Mouse (Mus musculus) common myeloid progenitor, adult 5-6 weeks (primary cell): ENCODE measurements around the gene Smok2b. TPM values are rescaled to one million over a fixed set of nuclear protein-coding genes. Genes with fewer than 3 reads are reported as not detected.
"Not testable (repeated sequence)": the region's sequence is repeated elsewhere in the genome, so short reads cannot be mapped to it uniquely, and the experiment has no call there.

Source experiments
- ATAC-seq: replicated peaks from 2 replicates; pipeline ENCODE4 v1.8.0; 2016; ENCODE audit warnings: low read depth, mild to moderate bottlenecking, moderate TSS enrichment, inconsistent platforms; ENCODE audit not compliant: poor library complexity, severe bottlenecking
- total RNA-seq: library from RNA; stranded (forward); fragments of 200-1000, 187-1606 nt; gene quantifications from 2 replicates; pipeline ENCODE4 v1.2.3, GENCODE M21; 2017

Smok2b gene
- total RNA-seq = not detected in 2 replicates

DNA sequence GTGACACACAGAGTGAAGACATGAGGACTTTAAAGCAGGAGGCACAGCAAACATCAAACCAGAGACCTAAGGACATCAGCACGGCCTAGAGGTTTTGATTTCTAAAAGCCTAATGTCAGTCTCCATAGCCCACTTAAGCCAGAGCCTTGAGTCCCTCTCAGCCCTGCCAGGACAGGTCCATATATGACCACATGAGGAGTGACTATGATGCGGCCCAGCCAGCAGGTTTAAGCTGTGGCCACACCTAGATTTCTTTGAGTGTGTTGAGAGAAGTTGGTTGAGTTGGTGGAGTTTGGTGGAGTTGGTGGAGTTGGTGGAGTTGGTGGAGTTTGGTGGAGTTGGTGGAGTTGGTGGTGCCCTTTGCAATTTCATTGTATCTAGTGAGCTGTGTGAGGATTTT is at the start of gene Smok2b:
Gene Smok2b, plus strand, starts transcription at position 301 of the 400 bp plus-strand sequence.
- ATAC-seq = not testable (repeated sequence)

GRCm38 (mm10) chr17:13180491-13180890 is 49.6 kb upstream of the Smok2b start:
- ATAC-seq = not testable (repeated sequence)

DNA sequence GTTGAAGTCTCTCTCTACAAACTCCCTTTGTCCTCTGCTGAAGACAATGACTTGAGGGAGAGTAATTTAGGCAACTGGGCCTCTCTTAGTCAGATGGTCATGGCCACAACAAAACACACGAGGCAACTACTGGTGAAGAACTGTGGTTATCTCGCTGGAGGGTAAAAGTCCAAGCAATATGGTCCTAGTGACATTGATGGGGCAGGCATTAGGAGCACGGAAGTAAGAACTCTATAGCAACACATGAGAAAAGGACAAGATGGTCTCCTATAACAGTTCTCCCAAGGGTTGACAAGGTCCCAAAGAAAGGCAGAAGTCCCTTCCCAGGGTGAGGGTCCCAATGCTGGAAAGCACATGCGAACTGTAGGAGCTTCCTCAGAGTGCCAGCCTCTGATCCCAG is 47.3 kb upstream of the Smok2b start:
- not testable (repeated sequence) for ATAC-seq

DNA sequence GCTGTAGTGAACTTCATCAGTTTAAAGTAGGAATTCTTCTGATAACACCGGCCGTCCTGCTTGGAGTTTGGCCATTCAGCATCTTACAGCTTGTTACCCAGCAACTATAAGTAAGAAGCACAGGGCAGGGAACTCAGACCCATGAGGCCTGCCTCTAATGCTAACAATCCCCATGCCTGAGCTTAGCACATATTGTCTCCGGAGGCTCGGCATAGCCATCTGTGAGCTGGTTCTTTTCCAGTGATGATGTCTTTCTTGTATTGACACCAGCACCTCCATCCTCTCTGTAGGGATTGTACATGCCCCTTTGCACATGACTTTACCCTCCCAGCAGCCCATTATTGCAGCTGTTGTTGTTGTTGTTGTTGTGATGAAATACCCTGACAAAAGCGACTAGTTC is 45.5 kb upstream of the Smok2b start:
- not testable (repeated sequence) for ATAC-seq

GRCm38 (mm10) chr17:13186541-13186940 is 43.5 kb upstream of the Smok2b start:
- ATAC-seq = not testable (repeated sequence)

DNA sequence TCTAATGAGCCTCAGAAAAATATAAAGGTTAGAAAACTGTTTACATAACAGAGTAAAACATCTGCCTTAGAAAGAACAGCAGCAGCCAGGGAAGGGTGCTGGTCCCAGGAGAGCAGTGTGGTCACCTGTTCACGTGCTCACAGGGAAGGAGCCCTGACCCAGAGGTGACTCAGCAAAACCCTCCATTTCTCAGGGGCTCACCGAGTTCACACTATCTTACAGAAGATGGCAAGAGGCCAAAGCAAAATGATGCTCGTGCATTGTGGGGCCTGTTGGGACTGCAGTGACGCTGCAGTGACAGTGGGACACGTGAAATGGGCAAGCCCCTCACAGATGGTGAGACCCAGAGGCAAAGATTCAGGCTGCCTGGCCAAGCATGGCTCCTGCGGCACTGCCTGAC is 42.4 kb upstream of the Smok2b start:
- not testable (repeated sequence) for ATAC-seq

- ATAC-seq = peak; percentile 69
Observed at GRCm38 (mm10) chr17:13188846-13189245, 41.2 kb upstream of the Smok2b start.

DNA sequence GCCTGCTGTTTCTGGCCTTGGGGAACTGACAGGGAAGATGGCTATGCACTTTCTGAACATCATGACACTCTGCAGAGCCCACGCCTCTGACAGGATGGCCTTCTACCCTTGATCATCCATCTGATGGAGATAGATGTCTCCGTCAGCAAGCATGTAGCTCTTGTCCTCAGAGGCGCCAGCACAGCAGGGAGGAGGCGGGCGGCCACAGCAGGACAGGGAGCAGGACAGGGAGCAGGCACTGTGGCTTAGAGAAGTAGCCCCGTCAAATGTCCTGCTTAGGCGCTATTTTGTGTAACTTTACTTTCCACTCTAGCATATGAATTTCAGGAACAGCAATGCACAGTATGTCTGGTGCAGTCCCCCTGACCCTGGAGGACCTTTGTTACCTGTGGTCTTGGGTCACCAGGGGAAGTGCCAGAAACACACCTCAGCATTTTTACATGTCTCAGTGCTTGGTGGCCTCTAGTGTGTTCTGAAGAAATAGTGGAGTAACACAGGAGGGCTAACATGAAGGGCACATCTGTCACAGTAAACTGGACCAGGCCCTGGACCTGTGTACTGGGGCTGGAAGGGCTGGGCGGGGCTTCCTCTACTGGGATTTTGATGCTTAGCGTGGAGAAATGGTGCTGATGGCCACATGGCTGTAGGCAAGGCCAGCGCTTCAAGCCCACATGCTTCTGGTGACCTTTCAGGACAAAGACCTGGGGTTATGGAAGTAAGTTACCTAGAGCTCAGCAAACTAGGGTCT is 39.0 kb upstream of the Smok2b start:
- ATAC-seq = not testable (repeated sequence)

DNA sequence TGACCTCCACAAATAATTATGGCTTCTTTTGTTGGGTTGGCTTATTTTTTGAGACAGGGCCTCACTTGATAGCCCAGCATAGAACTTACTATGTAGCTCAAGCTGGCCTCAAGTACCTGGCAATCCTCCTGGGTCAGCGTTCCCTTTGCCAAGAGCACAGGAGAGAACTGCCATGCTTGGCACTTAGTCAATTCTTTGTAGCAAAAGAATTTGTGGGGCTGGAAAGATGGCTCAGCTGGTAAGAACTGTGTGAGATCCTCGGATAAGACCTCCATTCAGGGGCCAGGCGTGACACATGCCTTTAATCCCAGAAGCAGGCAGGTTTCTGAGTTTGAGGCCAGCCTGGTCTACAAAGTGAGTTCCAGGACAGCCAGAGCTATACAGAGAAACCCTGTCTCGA is 33.6 kb upstream of the Smok2b start:
- ATAC-seq = not testable (repeated sequence)

- not testable (repeated sequence) for ATAC-seq
Observed at GRCm38 (mm10) chr17:13198812-13199211, 31.2 kb upstream of the Smok2b start.

GRCm38 (mm10) chr17:13199880-13200409 is 30.1 kb upstream of the Smok2b start:
- not testable (repeated sequence) for ATAC-seq

GRCm38 (mm10) chr17:13201551-13201950 is 28.5 kb upstream of the Smok2b start:
- ATAC-seq = not testable (repeated sequence)

GRCm38 (mm10) chr17:13202453-13203107 is 27.5 kb upstream of the Smok2b start:
- ATAC-seq = not testable (repeated sequence)

GRCm38 (mm10) chr17:13205247-13205646 is 24.8 kb upstream of the Smok2b start:
- ATAC-seq = not testable (repeated sequence)

DNA sequence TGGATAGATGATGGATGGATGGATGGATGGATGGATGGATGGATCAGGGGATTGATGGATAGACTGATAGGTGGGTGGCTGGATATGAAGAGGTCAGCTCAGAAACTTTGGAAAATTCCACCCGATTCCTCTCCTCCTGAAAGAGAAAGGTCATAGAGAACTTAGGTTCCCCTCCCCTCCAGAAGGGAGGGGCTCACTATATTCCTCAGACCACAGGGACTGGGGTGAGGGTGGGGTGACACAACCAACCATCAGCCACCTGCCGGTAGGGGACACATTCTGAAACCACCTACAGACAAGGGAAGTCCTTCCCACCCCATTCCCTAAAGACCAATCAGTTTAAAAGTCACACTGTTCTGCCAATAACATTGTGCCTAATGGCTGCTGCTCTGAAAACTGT is 23.6 kb upstream of the Smok2b start:
- ATAC-seq = no peak

GRCm38 (mm10) chr17:13208460-13208859 is 21.6 kb upstream of the Smok2b start:
- not testable (repeated sequence) for ATAC-seq

DNA sequence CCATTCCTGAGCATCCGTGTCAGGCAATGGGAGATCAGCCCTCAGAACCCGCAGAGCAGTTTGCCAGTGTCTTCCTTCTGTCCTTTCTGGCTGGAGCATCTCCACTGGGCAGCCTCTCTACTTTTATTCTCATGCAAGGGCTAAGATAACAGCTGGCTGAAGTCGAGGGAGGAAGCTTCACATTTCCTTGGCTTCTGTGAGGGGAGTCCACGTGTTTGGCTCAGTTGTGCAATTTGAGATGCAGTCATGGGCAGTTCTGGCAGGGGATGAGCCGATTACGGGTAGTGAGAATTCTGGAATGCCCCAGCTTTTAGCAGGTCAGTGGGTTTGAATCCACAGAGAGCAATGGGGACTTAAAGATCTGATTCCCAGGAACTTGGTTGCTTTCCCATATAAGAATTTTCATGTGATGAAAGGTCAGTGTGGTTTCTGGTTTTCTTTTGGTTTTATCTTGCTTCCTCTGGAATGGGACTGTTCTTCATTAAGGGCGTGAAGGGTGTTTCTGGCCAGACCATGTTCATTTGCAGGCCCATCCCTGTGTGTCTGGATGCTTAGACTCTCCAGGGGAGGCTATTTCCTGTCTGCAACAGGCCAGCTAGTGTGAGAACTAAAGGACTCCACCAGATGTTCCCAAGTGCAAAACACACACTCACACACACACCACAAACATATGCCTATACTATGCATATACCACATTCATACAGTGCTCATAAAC is 17.8 kb upstream of the Smok2b start:
- no peak for ATAC-seq

DNA sequence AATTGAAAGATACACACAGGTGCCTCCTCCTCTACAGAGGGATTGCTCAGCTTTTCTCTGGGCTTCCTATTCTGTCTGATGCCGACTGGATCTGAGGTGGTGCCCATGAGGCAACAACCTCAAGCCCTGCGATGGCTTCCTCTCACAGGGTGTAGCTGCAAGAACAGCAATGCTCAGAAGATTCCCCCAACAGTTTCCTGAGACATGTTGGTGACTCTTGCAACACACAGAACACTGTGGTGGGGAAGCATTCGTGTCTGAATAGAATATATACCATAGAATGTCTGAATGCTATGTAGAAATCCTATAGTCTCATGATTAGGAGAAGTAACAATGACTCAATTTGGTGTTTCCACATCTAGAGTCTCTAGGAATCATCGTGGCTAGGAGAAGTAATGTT is 15.9 kb upstream of the Smok2b start:
- ATAC-seq = no peak

DNA sequence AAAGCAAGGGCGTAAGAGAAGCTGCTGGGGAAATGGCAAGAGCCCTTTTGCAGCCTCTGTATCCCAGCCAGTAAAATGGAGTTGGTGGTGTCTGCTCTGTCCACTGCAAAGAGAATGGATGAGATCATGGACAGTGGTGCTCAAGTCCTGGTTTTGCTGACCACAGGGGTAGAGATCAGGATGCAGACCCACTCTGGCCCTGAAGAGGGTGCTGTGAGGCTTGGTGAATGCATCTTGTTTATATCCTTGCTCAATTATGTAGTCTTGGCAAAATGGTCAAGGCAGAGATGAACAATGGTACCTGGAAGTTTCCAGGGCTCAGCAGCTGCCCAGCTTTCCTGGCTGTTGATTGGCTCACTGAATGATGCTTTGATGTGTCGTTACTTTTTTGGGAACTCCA is 14.5 kb upstream of the Smok2b start:
- ATAC-seq = no peak

DNA sequence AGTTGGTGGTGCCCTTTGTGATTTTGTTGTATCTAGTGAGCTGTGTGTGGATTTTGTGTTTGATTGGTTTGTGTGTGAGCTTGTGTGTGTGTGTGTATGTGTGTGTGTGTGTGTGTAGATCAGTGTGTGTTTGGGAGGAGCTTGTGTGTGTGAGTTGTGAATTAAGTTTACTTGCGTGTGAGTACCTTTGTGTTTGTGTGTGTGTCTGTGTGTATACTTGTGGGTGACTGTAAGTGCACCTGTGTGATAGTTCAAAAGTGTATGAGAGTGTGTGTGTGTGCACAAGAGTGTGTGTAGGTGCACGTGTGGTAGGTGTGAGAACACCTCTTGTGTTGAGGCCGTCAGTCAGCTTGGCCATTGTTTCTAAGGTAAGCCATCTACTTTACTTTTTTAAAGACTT is 9.2 kb upstream of the Smok2b start, which contains the start of gene Smok2a:
Gene Smok2a, plus strand, starts transcription at position 301 of the 400 bp plus-strand sequence.
- ATAC-seq = no peak
